Mouse (Mus musculus) limb, embryonic 15.5 days (tissue): ENCODE data around the gene Adamtsl1. TPM values are rescaled to one million over a fixed set of nuclear protein-coding genes. Genes with fewer than 3 reads are reported as not detected.

ENCODE experiments used
- ATAC-seq: fragments of 200-750 bp; cut with Nextera tagmentation; 2 replicates; pipeline ENCODE4 v1.8.0; 2017; ENCODE audit warnings: low read depth, moderate TSS enrichment; ENCODE audit not compliant: insufficient number of reproducible peaks, low FRiP score, low TSS enrichment
- H3K27ac ChIP-seq: fragments of 300-500 bp; sonication (generic); 2 replicates; pipeline ENCODE4 v1.5.1; 2015; ENCODE audit warnings: moderate library complexity, mild to moderate bottlenecking, inconsistent platforms
- H3K27me3 ChIP-seq: fragments of 300-500 bp; sonication (generic); 2 replicates; pipeline ENCODE4 v1.6.1; 2015; ENCODE audit warnings: inconsistent platforms
- H3K36me3 ChIP-seq: fragments of 300-500 bp; sonication (generic); 2 replicates; pipeline ENCODE4 v1.6.1; 2015; ENCODE audit warnings: inconsistent platforms
- H3K4me1 ChIP-seq: fragments of 300-500 bp; sonication (generic); 2 replicates; pipeline ENCODE4 v1.6.1; 2015; ENCODE audit warnings: inconsistent platforms
- H3K4me2 ChIP-seq: fragments of 300-500 bp; sonication (generic); 2 replicates; pipeline ENCODE4 v1.6.1; 2015; ENCODE audit warnings: mild to moderate bottlenecking, inconsistent platforms
- H3K4me3 ChIP-seq: fragments of 300-500 bp; sonication (generic); 2 replicates; pipeline ENCODE4 v1.5.1; 2015; ENCODE audit warnings: mild to moderate bottlenecking, inconsistent platforms
- H3K9ac ChIP-seq: fragments of 300-500 bp; sonication (generic); 2 replicates; pipeline ENCODE4 v1.6.1; 2015; ENCODE audit warnings: inconsistent platforms
- H3K9me3 ChIP-seq: fragments of 300-500 bp; sonication (generic); 2 replicates; pipeline ENCODE4 v1.6.1; 2016; ENCODE audit warnings: inconsistent platforms
- WGBS: fragments of 180-500 bp; shearing (Covaris S2); methylation state at CpG from one replicate; pipeline ENCODE4 v1.1.7; 2015; 5-methylcytosine and 5-hydroxymethylcytosine counted together
- polyA plus RNA-seq: library from polyadenylated mRNA; unstranded; fragments of >200 nt; fragmentation: Nextera tagmentation; extraction: Ambion mirVana; gene quantifications from 2 replicates; pipeline ENCODE4 v1.2.1, GENCODE M21; 2015

Adamtsl1 gene
- polyA plus RNA-seq, 1 experiment from 2014 or later = 48.4 TPM

- Histone ChIP-seq H3K36me3 (no peaks in the 10 kb centered on the region), H3K4me2 (no peak overlapping the region), H3K27ac (no peak overlapping the region), H3K9ac (no peak overlapping the region), H3K27me3 (no peaks in the 10 kb centered on the region), H3K9me3 (no peaks in the 10 kb centered on the region), H3K4me1 (peaks cover 8% of the 10 kb centered on the region), H3K4me3 (no peak overlapping the region)
- WGBS = 55% methylated on average over 13 of the region's 13 CpGs
- ATAC-seq = no peak; the same call in 1 of the 2 replicates
Measured at GRCm38 (mm10) chr4:86068875-86069718, 555.1 kb downstream of the Adamtsl1 start.

DNA sequence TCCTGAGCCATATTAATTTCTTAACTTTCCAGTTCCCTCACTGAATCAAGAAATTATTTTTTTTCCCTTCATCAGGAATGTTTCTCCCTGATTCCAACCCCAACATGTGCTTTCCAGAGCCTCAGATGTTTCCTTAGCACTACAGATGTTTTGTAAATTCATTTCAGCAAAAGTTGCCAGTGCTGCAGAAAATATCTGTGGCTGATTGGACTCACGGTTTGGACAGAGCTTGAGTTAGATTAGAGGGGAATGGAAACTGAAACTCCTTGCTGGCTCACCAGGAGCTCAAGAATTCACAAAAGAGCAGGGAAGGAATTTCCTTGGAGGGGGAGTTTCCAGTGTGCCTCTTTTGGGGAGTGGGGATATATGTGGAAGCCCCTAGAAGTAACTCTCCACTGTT lies 560.9 kb downstream of the Adamtsl1 start:
- Histone ChIP-seq H3K4me1 (peaks cover 12% of the 10 kb centered on the region), H3K4me2 (no peak overlapping the region), H3K27me3 (no peaks in the 10 kb centered on the region), H3K9ac (no peak overlapping the region), H3K36me3 (no peaks in the 10 kb centered on the region), H3K9me3 (no peaks in the 10 kb centered on the region), H3K27ac (peak overlapping the region; percentile 38; the same call in 1 of the 2 replicates), H3K4me3 (no peak overlapping the region)
- WGBS = 32% methylated on average over 1 of the region's 1 CpGs
- ATAC-seq = no peak

GRCm38 (mm10) chr4:86077355-86077754 lies 563.4 kb downstream of the Adamtsl1 start:
- Histone ChIP-seq H3K27ac (no peak overlapping the region), H3K9me3 (no peaks in the 10 kb centered on the region), H3K4me1 (peaks cover 4% of the 10 kb centered on the region), H3K9ac (no peak overlapping the region), H3K4me3 (no peak overlapping the region), H3K4me2 (no peak overlapping the region), H3K36me3 (no peaks in the 10 kb centered on the region), H3K27me3 (no peaks in the 10 kb centered on the region)
- no peak for ATAC-seq
- 71% methylated on average over 2 of the region's 2 CpGs for WGBS

DNA sequence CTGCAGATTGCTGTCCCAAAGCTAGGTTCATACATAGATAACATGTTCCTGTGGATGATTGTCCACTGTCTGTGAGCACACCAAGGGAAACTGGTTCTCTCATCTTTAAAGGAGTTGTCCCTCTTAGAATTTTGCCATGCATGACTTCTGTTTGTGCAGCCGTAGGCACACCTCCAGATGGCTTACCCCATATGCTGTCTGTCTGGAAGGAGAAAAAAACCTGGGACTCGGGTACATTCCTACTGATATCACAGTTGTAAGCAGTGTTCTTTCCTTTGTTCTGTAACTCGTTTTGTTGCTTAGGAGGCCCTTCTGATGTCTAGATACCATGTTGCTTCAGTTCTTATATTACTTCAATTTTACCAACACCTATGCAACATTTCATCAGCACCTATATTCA lies 563.9 kb downstream of the Adamtsl1 start:
- Histone ChIP-seq H3K27ac (no peak overlapping the region), H3K9ac (no peak overlapping the region), H3K27me3 (no peaks in the 10 kb centered on the region), H3K4me1 (peaks cover 4% of the 10 kb centered on the region; the same call in 1 of the 2 replicates), H3K36me3 (no peaks in the 10 kb centered on the region), H3K4me3 (no peak overlapping the region), H3K9me3 (no peaks in the 10 kb centered on the region), H3K4me2 (no peak overlapping the region)
- WGBS = 67% methylated on average over 3 of the region's 3 CpGs
- no peak for ATAC-seq

- 81% methylated on average over 5 of the region's 5 CpGs for WGBS
- Histone ChIP-seq H3K9me3 (no peaks in the 10 kb centered on the region), H3K9ac (no peak overlapping the region), H3K4me3 (no peak overlapping the region), H3K27ac (no peak overlapping the region), H3K36me3 (peaks cover 3% of the 10 kb centered on the region; the same call in 1 of the 2 replicates), H3K27me3 (no peaks in the 10 kb centered on the region), H3K4me1 (no peaks in the 10 kb centered on the region), H3K4me2 (no peak overlapping the region)
- no peak for ATAC-seq
Measured at GRCm38 (mm10) chr4:86087508-86087907, 573.5 kb downstream of the Adamtsl1 start.

DNA sequence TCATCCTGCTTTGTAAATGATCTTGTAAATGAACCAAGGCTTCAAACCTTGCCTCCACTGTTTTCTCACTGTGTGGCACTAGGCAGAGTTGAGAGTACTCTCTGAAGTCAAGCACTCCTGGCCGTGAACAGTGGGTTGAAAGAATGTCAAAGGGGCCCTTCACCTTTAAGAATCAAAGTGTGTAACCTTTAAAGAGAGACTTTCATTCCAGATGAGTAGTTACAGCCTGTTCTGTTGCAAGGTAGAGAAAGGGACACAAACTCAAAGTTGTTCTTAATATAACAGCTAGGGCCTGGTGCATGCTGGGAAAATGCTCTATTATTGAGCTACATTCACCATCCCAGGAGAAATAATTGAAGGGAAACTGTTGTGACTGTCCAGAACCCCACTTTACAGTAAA lies 589.2 kb downstream of the Adamtsl1 start:
- no peaks in the 10 kb centered on the region for H3K36me3 ChIP-seq
- H3K9ac ChIP-seq = no peak overlapping the region
- no peaks in the 10 kb centered on the region for H3K9me3 ChIP-seq
- no peaks in the 10 kb centered on the region for H3K4me1 ChIP-seq
- WGBS = 65% methylated on average over 1 of the region's 1 CpGs
- no peaks in the 10 kb centered on the region for H3K27me3 ChIP-seq
- no peak overlapping the region for H3K4me2 ChIP-seq
- no peak overlapping the region for H3K27ac ChIP-seq
- no peak for ATAC-seq
- H3K4me3 ChIP-seq = no peak overlapping the region

GRCm38 (mm10) chr4:86108325-86108724 lies 594.4 kb downstream of the Adamtsl1 start:
- WGBS = 91% methylated on average over 4 of the region's 4 CpGs
- no peaks in the 10 kb centered on the region for H3K9me3 ChIP-seq
- no peak overlapping the region for H3K27ac ChIP-seq
- no peaks in the 10 kb centered on the region for H3K27me3 ChIP-seq
- H3K4me3 ChIP-seq = no peak overlapping the region
- no peak overlapping the region for H3K4me2 ChIP-seq
- no peak for ATAC-seq
- peaks cover 3% of the 10 kb centered on the region; the same call in 1 of the 2 replicates for H3K36me3 ChIP-seq
- H3K9ac ChIP-seq = no peak overlapping the region
- no peaks in the 10 kb centered on the region for H3K4me1 ChIP-seq

GRCm38 (mm10) chr4:86119067-86119466 lies 605.1 kb downstream of the Adamtsl1 start:
- no peaks in the 10 kb centered on the region for H3K27me3 ChIP-seq
- H3K27ac ChIP-seq = no peak overlapping the region
- 10% methylated on average over 2 of the region's 2 CpGs for WGBS
- no peak overlapping the region for H3K4me2 ChIP-seq
- H3K36me3 ChIP-seq = no peaks in the 10 kb centered on the region
- no peaks in the 10 kb centered on the region for H3K9me3 ChIP-seq
- no peak overlapping the region for H3K9ac ChIP-seq
- H3K4me3 ChIP-seq = no peak overlapping the region
- H3K4me1 ChIP-seq = 0 out of 2 replicates have a peak, but pooled peaks cover 5% of the 10 kb centered on the region
- 0 out of 2 replicates have a peak, but pooled peaks have one; percentile 30 for ATAC-seq

DNA sequence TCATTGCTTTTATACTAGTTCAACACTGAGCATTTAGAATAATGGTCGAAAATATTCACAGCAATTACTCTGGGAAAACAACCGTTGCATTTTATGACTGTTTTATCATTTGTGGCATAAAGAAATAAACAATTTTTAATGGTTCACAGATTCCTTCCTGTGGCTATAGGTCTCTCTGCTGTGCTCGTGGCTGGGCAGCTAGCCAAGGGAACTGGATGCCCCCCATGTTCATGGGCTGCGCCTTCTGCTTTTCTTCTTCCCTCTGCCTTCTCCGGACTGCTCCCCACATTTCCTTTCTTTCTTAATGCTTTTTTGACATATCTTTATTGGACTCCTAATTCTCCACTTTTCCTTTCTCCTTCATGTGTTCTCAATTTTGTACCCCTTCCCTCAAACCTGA lies 608.5 kb downstream of the Adamtsl1 start:
- no peaks in the 10 kb centered on the region for H3K27me3 ChIP-seq
- no peaks in the 10 kb centered on the region for H3K9me3 ChIP-seq
- H3K36me3 ChIP-seq = no peaks in the 10 kb centered on the region
- WGBS = 34% methylated on average over 5 of the region's 5 CpGs
- H3K27ac ChIP-seq = no peak overlapping the region
- H3K4me3 ChIP-seq = no peak overlapping the region
- no peak overlapping the region for H3K9ac ChIP-seq
- peaks cover 10% of the 10 kb centered on the region for H3K4me1 ChIP-seq
- no peak overlapping the region for H3K4me2 ChIP-seq
- no peak for ATAC-seq

- no peak for ATAC-seq
- H3K9me3 ChIP-seq = no peaks in the 10 kb centered on the region
- H3K4me1 ChIP-seq = peaks cover 10% of the 10 kb centered on the region
- H3K27me3 ChIP-seq = no peaks in the 10 kb centered on the region
- H3K36me3 ChIP-seq = no peaks in the 10 kb centered on the region
- no peak overlapping the region for H3K4me2 ChIP-seq
- no peak overlapping the region for H3K9ac ChIP-seq
- H3K4me3 ChIP-seq = no peak overlapping the region
- H3K27ac ChIP-seq = peak overlapping the region; percentile 38; the same call in 1 of the 2 replicates
- WGBS = 39% methylated on average over 3 of the region's 3 CpGs
Measured at GRCm38 (mm10) chr4:86124374-86124773, 610.4 kb downstream of the Adamtsl1 start.

- no peaks in the 10 kb centered on the region for H3K27me3 ChIP-seq
- no peaks in the 10 kb centered on the region for H3K9me3 ChIP-seq
- no peak for ATAC-seq
- WGBS = 67% methylated on average over 2 of the region's 2 CpGs
- H3K27ac ChIP-seq = no peak overlapping the region
- no peak overlapping the region for H3K4me3 ChIP-seq
- H3K4me2 ChIP-seq = no peak overlapping the region
- peaks cover 10% of the 10 kb centered on the region for H3K4me1 ChIP-seq
- H3K36me3 ChIP-seq = no peaks in the 10 kb centered on the region
- H3K9ac ChIP-seq = no peak overlapping the region
Measured at GRCm38 (mm10) chr4:86126636-86127035, 612.7 kb downstream of the Adamtsl1 start.

GRCm38 (mm10) chr4:86158551-86158950 lies 644.6 kb downstream of the Adamtsl1 start:
- H3K9me3 ChIP-seq = no peaks in the 10 kb centered on the region
- H3K4me1 ChIP-seq = no peaks in the 10 kb centered on the region
- 84% methylated on average over 4 of the region's 4 CpGs for WGBS
- no peak overlapping the region for H3K4me3 ChIP-seq
- no peak overlapping the region for H3K4me2 ChIP-seq
- no peaks in the 10 kb centered on the region for H3K36me3 ChIP-seq
- ATAC-seq = no peak
- H3K27ac ChIP-seq = no peak overlapping the region
- no peak overlapping the region for H3K9ac ChIP-seq
- no peaks in the 10 kb centered on the region for H3K27me3 ChIP-seq
